Mouse (Mus musculus) heart, adult 2 months (tissue): ENCODE measurements around the gene Bphl. TPM values are rescaled to one million over a fixed set of nuclear protein-coding genes. Genes with fewer than 3 reads are reported as not detected.

Experiments used
- DNase-seq, 2 experiments: peaks; one replicate each; pipeline ENCODE4 v3.0.0; 2021
- H3K27ac ChIP-seq: fragments of 200-600 bp; 2 replicates; pipeline ENCODE4 v1.8.1; 2022
- H3K27me3 ChIP-seq: fragments of 200-500 bp; 2 replicates; pipeline ENCODE4 v1.6.1; 2012; ENCODE audit warnings: mild to moderate bottlenecking, low read length, inconsistent platforms, mixed read lengths; ENCODE audit not compliant: control insufficient read depth, insufficient read depth
- H3K36me3 ChIP-seq: fragments of 200-500 bp; 2 replicates; pipeline ENCODE4 v1.6.1; 2012; ENCODE audit warnings: low read length, inconsistent platforms; ENCODE audit not compliant: control insufficient read depth, insufficient read depth
- H3K4me1 ChIP-seq: fragments of 200-500 bp; 2 replicates; pipeline ENCODE4 v1.6.1; 2011; ENCODE audit warnings: low read length; ENCODE audit not compliant: control insufficient read depth, insufficient read depth
- H3K4me3 ChIP-seq: fragments of 200-600 bp; 2 replicates; pipeline ENCODE4 v1.8.1; 2022
- H3K79me2 ChIP-seq: fragments of 200-500 bp; replicated peaks from 2 replicates; pipeline ENCODE4 v1.6.1; 2012; ENCODE audit warnings: mild to moderate bottlenecking, inconsistent platforms, low read length, moderate library complexity, mixed read lengths; ENCODE audit not compliant: control insufficient read depth, insufficient read depth
- H3K9ac ChIP-seq: fragments of 200-500 bp; 2 replicates; pipeline ENCODE4 v1.6.1; 2012; ENCODE audit warnings: low read depth, mild to moderate bottlenecking, control low read depth, inconsistent platforms, low read length, mixed read lengths
- CTCF ChIP-seq: fragments of 200-600 bp; IDR thresholded peaks from 2 replicates; pipeline ENCODE4 v1.8.1; 2022; ENCODE audit warnings: antibody characterized with exemption, mild to moderate bottlenecking, moderate library complexity
- EP300 ChIP-seq: fragments of 200-500 bp; IDR thresholded peaks from 2 replicates; pipeline ENCODE4 v1.6.1; 2011; ENCODE audit warnings: low read depth, low read length, control low read depth; ENCODE audit not compliant: insufficient read depth
- POLR2A ChIP-seq: fragments of 200-500 bp; IDR thresholded peaks from 2 replicates; pipeline ENCODE4 v1.6.1; 2011; ENCODE audit warnings: mild to moderate bottlenecking, low read depth, low read length, control low read depth; ENCODE audit not compliant: insufficient read depth
- WGBS: fragments of 180-500 bp; shearing (Covaris S2); methylation state at CpG from one replicate; pipeline ENCODE4 v1.1.7; 2018; 5-methylcytosine and 5-hydroxymethylcytosine counted together
- intact Hi-C: fragments of 180-260 bp; cut with DNase I; formaldehyde crosslinking; loops from one replicate; pipeline ENCODE4 v1.15.1; 2025
- polyA plus RNA-seq: library from polyadenylated mRNA; depleted of rRNA; stranded (reverse); fragments of >200 nt; gene quantifications from 2 replicates; pipeline ENCODE4 v1.2.3, GENCODE M21; 2012
- total RNA-seq, 2 experiments: library from RNA; stranded (reverse); gene quantifications; 2 replicates each; pipeline ENCODE4 v1.2.3; 2021

Gene Bphl
- total and polyA plus RNA-seq, 3 experiments, result 29.8 to 35.3 (median 32.5) TPM

DNA sequence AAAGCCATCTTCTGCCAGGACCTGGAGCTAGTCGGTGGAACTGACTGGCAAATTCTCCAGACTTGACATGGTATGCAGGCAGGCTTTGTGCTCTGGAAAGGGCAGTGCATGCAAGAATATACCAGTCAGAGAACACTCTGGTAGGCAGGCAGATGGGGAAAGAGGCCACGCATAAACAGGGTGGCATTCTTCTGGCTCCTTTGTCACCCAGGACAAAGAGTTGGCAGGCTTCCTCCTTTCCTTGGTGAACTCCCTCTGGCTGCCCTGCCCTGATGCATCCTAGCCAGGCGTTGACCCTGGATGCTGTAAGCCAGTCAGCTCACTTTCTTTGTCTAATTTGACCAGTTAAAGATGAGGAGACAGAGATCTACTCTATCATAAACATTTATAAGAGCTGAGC is 59.7 kb downstream of the Bphl start:
- Histone ChIP-seq H3K27ac (peak overlapping the region; percentile 82), H3K27me3 (no peaks in the 10 kb centered on the region), H3K4me1 (peaks cover 21% of the 10 kb centered on the region), H3K9ac (no peak overlapping the region), H3K79me2 (no peaks in the 10 kb centered on the region), H3K4me3 (no peak overlapping the region), H3K36me3 (peaks cover 6% of the 10 kb centered on the region)
- TF ChIP-seq CTCF (no peak), POLR2A (no peak), EP300 (no peak)
- 58% methylated on average over 3 of the region's 3 CpGs for WGBS
- no peak for DNase-seq
- intact Hi-C loops, result no loop called here

DNA sequence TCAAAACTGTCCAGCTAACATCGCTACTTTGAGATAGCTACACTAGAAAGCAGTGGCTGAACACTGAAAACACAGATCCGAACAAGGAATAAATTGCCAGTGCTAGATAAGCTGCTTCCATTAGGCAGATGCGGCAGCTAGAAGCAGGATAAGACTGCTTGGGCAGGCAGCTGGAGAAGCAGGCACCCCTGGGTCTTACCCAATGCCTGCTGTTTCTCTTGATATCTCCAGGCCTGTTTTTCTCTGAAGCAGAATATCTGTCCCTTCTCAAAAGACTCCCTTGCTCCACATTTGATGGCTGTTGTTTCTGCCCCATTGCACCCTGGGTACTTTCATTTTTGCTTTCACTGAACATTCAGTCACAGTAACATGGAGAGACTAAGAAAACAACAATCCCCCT is 63.3 kb downstream of the Bphl start:
- Histone ChIP-seq H3K4me3 (no peak overlapping the region), H3K9ac (no peak overlapping the region), H3K27me3 (no peaks in the 10 kb centered on the region), H3K27ac (peak overlapping the region; percentile 64), H3K4me1 (peaks cover 16% of the 10 kb centered on the region), H3K36me3 (no peaks in the 10 kb centered on the region), H3K79me2 (no peaks in the 10 kb centered on the region)
- intact Hi-C loops, result loop anchor here (2.0 kb wide), 1 partner anchor 48 kb away; no protein-coding TSS in a partner anchor
- DNase-seq, result no peak
- TF ChIP-seq POLR2A (no peak), CTCF (no peak), EP300 (no peak)
- WGBS, result 63% methylated on average over 3 of the region's 3 CpGs

GRCm38 (mm10) chr13:34101247-34101646 is 63.9 kb downstream of the Bphl start:
- WGBS, result 90% methylated on average over 10 of the region's 10 CpGs
- no peaks in the 10 kb centered on the region for H3K79me2 ChIP-seq
- intact Hi-C loops, result loop anchor here (2.0 kb wide), 1 partner anchor 48 kb away; no protein-coding TSS in a partner anchor
- H3K27ac ChIP-seq, result peak overlapping the region; percentile 32; the same call in 1 of the 2 replicates
- no peak for DNase-seq
- H3K4me3 ChIP-seq, result no peak overlapping the region
- H3K9ac ChIP-seq, result no peak overlapping the region
- no peaks in the 10 kb centered on the region for H3K27me3 ChIP-seq
- H3K4me1 ChIP-seq, result peaks cover 17% of the 10 kb centered on the region
- no peaks in the 10 kb centered on the region for H3K36me3 ChIP-seq
- TF ChIP-seq CTCF (no peak), EP300 (no peak), POLR2A (no peak)

GRCm38 (mm10) chr13:34101908-34102307 is 64.5 kb downstream of the Bphl start:
- no peaks in the 10 kb centered on the region for H3K79me2 ChIP-seq
- 41% methylated on average over 9 of the region's 9 CpGs for WGBS
- no peak overlapping the region for H3K9ac ChIP-seq
- peak in 1 of 2 experiments; percentile 33 for DNase-seq
- peak overlapping the region; percentile 40 for H3K27ac ChIP-seq
- no peak for TF ChIP-seq CTCF
- peak; percentile 34; the same call in 1 of the 2 replicates for TF ChIP-seq POLR2A
- peak; percentile 91 for TF ChIP-seq EP300
- peaks cover 5% of the 10 kb centered on the region for H3K36me3 ChIP-seq
- no peaks in the 10 kb centered on the region for H3K27me3 ChIP-seq
- no peak overlapping the region for H3K4me3 ChIP-seq
- peaks cover 13% of the 10 kb centered on the region for H3K4me1 ChIP-seq
- intact Hi-C loops, result loop anchor here (2.0 kb wide), 1 partner anchor 47 kb away; no protein-coding TSS in a partner anchor

DNA sequence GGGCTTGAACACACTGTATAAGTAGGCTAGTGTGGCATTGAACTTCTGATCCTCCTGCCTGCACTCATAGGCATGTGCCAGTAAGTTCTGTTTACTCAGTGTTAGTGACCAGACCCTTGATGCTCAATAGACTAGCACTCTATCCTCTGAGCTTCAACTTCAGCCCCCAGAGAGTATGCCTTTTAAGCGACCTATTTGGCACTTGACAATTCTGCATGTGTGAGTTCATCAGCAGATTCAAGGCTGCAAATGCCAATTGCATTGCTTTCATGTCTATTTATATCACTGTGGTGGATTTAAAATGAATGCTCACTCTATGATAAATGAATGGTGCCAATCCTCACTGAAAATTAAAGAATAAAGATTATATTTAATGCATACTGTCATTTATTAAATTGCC is 68.0 kb downstream of the Bphl start:
- H3K27me3 ChIP-seq, result no peaks in the 10 kb centered on the region
- H3K27ac ChIP-seq, result peak overlapping the region; percentile 45
- TF ChIP-seq POLR2A, result no peak
- no peak for TF ChIP-seq CTCF
- no peak for TF ChIP-seq EP300
- H3K79me2 ChIP-seq, result no peaks in the 10 kb centered on the region
- peaks cover 9% of the 10 kb centered on the region for H3K4me1 ChIP-seq
- H3K9ac ChIP-seq, result no peak overlapping the region
- DNase-seq, result no peak
- H3K4me3 ChIP-seq, result no peak overlapping the region
- H3K36me3 ChIP-seq, result peaks cover 5% of the 10 kb centered on the region
- WGBS, result 36% methylated on average over 1 of the region's 1 CpGs
- intact Hi-C loops, result loop anchor here (2.0 kb wide), 1 partner anchor 27 kb away; the partner anchor contains the start of gene Tubb2a

- peaks cover 5% of the 10 kb centered on the region for H3K36me3 ChIP-seq
- no peak for DNase-seq
- no peak overlapping the region for H3K9ac ChIP-seq
- no peak overlapping the region for H3K4me3 ChIP-seq
- TF ChIP-seq EP300 (no peak), POLR2A (no peak), CTCF (peak; percentile 43)
- intact Hi-C loops, result no loop called here
- 89% methylated on average over 2 of the region's 2 CpGs for WGBS
- H3K27ac ChIP-seq, result peak overlapping the region; percentile 5
- no peaks in the 10 kb centered on the region for H3K27me3 ChIP-seq
- no peaks in the 10 kb centered on the region for H3K79me2 ChIP-seq
- peaks cover 8% of the 10 kb centered on the region for H3K4me1 ChIP-seq
Observed at GRCm38 (mm10) chr13:34106256-34106655, 68.9 kb downstream of the Bphl start.
